Mouse (Mus musculus): Measurements from ENCODE around the gene Rtn2.

Gene Rtn2

GRCm38 (mm10) chr7:19314033-19314432, 31.6 kb downstream of the Rtn2 start:
- in situ Hi-C loops (cut with MboI, MseI): no loop called here

GRCm38 (mm10) chr7:19316451-19317161, 34.2 kb downstream of the Rtn2 start:
- in situ Hi-C loops (cut with MboI, MseI): no loop called here

GRCm38 (mm10) chr7:19318201-19318600, 35.8 kb downstream of the Rtn2 start:
- in situ Hi-C loops (cut with MboI, MseI): no loop called here

- in situ Hi-C loops (cut with MboI, MseI): no loop called here
Measured at GRCm38 (mm10) chr7:19318676-19319075, 36.3 kb downstream of the Rtn2 start.

GRCm38 (mm10) chr7:19319458-19319857, 37.0 kb downstream of the Rtn2 start:
- in situ Hi-C loops (cut with MboI, MseI): no loop called here

- in situ Hi-C loops (cut with MboI, MseI): loop anchor here in 1 of 2 experiments (10.0 kb wide), 1 partner anchor 605 kb away; the partner anchor contains the start of gene Pvr
Measured at GRCm38 (mm10) chr7:19319906-19320305, 37.5 kb downstream of the Rtn2 start.

GRCm38 (mm10) chr7:19320637-19321036, 38.2 kb downstream of the Rtn2 start:
- in situ Hi-C loops (cut with MboI, MseI): loop anchor here in 1 of 2 experiments (10.0 kb wide), 1 partner anchor 604 kb away; the partner anchor contains the start of gene Pvr

- in situ Hi-C loops (cut with MboI, MseI): loop anchor here in 1 of 2 experiments (10.0 kb wide), 1 partner anchor 603 kb away; the partner anchor contains the start of gene Pvr
Measured at GRCm38 (mm10) chr7:19321464-19321863, 39.0 kb downstream of the Rtn2 start.

GRCm38 (mm10) chr7:19322489-19322888, 40.1 kb downstream of the Rtn2 start:
- in situ Hi-C loops (cut with MboI, MseI): loop anchor here in 1 of 2 experiments (10.0 kb wide), 1 partner anchor 602 kb away; the partner anchor contains the start of gene Pvr

GRCm38 (mm10) chr7:19324221-19324620, 41.8 kb downstream of the Rtn2 start:
- in situ Hi-C loops (cut with MboI, MseI): loop anchor here in 1 of 2 experiments (10.0 kb wide), 1 partner anchor 601 kb away; the partner anchor contains the start of gene Pvr

- in situ Hi-C loops (cut with MboI, MseI): loop anchor here in 1 of 2 experiments (10.0 kb wide), 1 partner anchor 599 kb away; the partner anchor contains the start of gene Pvr
Measured at GRCm38 (mm10) chr7:19325262-19326199, 43.1 kb downstream of the Rtn2 start.

GRCm38 (mm10) chr7:19326359-19326758, 43.9 kb downstream of the Rtn2 start:
- in situ Hi-C loops (cut with MboI, MseI): loop anchor here in 1 of 2 experiments (10.0 kb wide), 1 partner anchor 598 kb away; the partner anchor contains the start of gene Pvr

- in situ Hi-C loops (cut with MboI, MseI): loop anchor here in 1 of 2 experiments (10.0 kb wide), 1 partner anchor 598 kb away; the partner anchor contains the start of gene Pvr
Measured at GRCm38 (mm10) chr7:19327128-19327527, 44.7 kb downstream of the Rtn2 start.

- in situ Hi-C loops (cut with MboI, MseI): loop anchor here in 1 of 2 experiments (10.0 kb wide), 1 partner anchor 597 kb away; the partner anchor contains the start of gene Pvr
Measured at GRCm38 (mm10) chr7:19327782-19328181, 45.4 kb downstream of the Rtn2 start.

- in situ Hi-C loops (cut with MboI, MseI): loop anchor here in 1 of 2 experiments (10.0 kb wide), 1 partner anchor 596 kb away; the partner anchor contains the start of gene Pvr
Measured at GRCm38 (mm10) chr7:19328425-19328824, 46.0 kb downstream of the Rtn2 start.

- in situ Hi-C loops (cut with MboI, MseI): no loop called here
Measured at GRCm38 (mm10) chr7:19331910-19332309, 49.5 kb downstream of the Rtn2 start.

GRCm38 (mm10) chr7:19332709-19333352, 50.4 kb downstream of the Rtn2 start:
- in situ Hi-C loops (cut with MboI, MseI): no loop called here

- in situ Hi-C loops (cut with MboI, MseI): no loop called here
Measured at GRCm38 (mm10) chr7:19335583-19335982, 53.2 kb downstream of the Rtn2 start.

GRCm38 (mm10) chr7:19337122-19337521, 54.7 kb downstream of the Rtn2 start:
- in situ Hi-C loops (cut with MboI, MseI): no loop called here

GRCm38 (mm10) chr7:19338060-19338459, 55.6 kb downstream of the Rtn2 start:
- in situ Hi-C loops (cut with MboI, MseI): no loop called here

- in situ Hi-C loops (cut with MboI, MseI): no loop called here
Measured at GRCm38 (mm10) chr7:19338596-19338995, 56.2 kb downstream of the Rtn2 start.

All from T-helper 17 cell (primary cell).